Mouse (Mus musculus): Measurements from ENCODE around the gene Fmnl1. TPM values are rescaled to one million over a fixed set of nuclear protein-coding genes. Genes with fewer than 3 reads are reported as not detected.

The Fmnl1 gene
- polyA plus RNA-seq, 1 experiment, result 63.7 TPM

- DNase-seq, result no peak
- H3K27ac ChIP-seq (ENCODE audit: insufficient read depth, low read length), result no peak overlapping the region
- H3K4me1 ChIP-seq (ENCODE audit: control insufficient read depth, insufficient read depth, low read length), result peaks cover 19% of the 10 kb centered on the region
- 88% methylated on average over 11 of the region's 11 CpGs for WGBS
- no peak for TF ChIP-seq POLR2A (IDR thresholded peaks at IDR 0.05; ENCODE audit: borderline replicate concordance, insufficient read depth, low read length)
- TF ChIP-seq CTCF (IDR thresholded peaks at IDR 0.05; ENCODE audit: borderline replicate concordance, insufficient read depth, low read depth, low read length), result no peak
- no peaks in the 10 kb centered on the region for H3K27me3 ChIP-seq (ENCODE audit: control insufficient read depth, insufficient read depth, low read length)
- no peak overlapping the region for H3K4me3 ChIP-seq (replicated peaks; ENCODE audit: insufficient read depth, low read depth, low read length)
Measured at GRCm38 (mm10) chr11:103173771-103174344, 3.0 kb downstream of the Fmnl1 start.

- Histone ChIP-seq H3K27me3 (ENCODE audit: control insufficient read depth, insufficient read depth, low read length) (no peaks in the 10 kb centered on the region), H3K4me3 (replicated peaks; ENCODE audit: insufficient read depth, low read depth, low read length) (no peak overlapping the region), H3K27ac (ENCODE audit: insufficient read depth, low read length) (no peak overlapping the region), H3K4me1 (ENCODE audit: control insufficient read depth, insufficient read depth, low read length) (peaks cover 19% of the 10 kb centered on the region)
- 75% methylated on average over 5 of the region's 5 CpGs for WGBS
- TF ChIP-seq CTCF (IDR thresholded peaks at IDR 0.05; ENCODE audit: borderline replicate concordance, insufficient read depth, low read depth, low read length) (no peak), POLR2A (IDR thresholded peaks at IDR 0.05; ENCODE audit: borderline replicate concordance, insufficient read depth, low read length) (no peak)
- no peak for DNase-seq
Measured at GRCm38 (mm10) chr11:103174411-103174832, 3.5 kb downstream of the Fmnl1 start.

GRCm38 (mm10) chr11:103174891-103175391 lies 4.0 kb downstream of the Fmnl1 start:
- Histone ChIP-seq H3K4me1 (ENCODE audit: control insufficient read depth, insufficient read depth, low read length) (peaks cover 19% of the 10 kb centered on the region), H3K4me3 (replicated peaks; ENCODE audit: insufficient read depth, low read depth, low read length) (no peak overlapping the region), H3K27ac (ENCODE audit: insufficient read depth, low read length) (no peak overlapping the region), H3K27me3 (ENCODE audit: control insufficient read depth, insufficient read depth, low read length) (no peaks in the 10 kb centered on the region)
- TF ChIP-seq CTCF (IDR thresholded peaks at IDR 0.05; ENCODE audit: borderline replicate concordance, insufficient read depth, low read depth, low read length) (no peak), POLR2A (IDR thresholded peaks at IDR 0.05; ENCODE audit: borderline replicate concordance, insufficient read depth, low read length) (no peak)
- peak in 1 of 2 experiments; percentile 29 for DNase-seq
- 69% methylated on average over 8 of the region's 8 CpGs for WGBS

GRCm38 (mm10) chr11:103175688-103176442 lies 5.0 kb downstream of the Fmnl1 start:
- H3K27ac ChIP-seq (ENCODE audit: insufficient read depth, low read length), result no peak overlapping the region
- WGBS, result 70% methylated on average over 14 of the region's 14 CpGs
- no peak for DNase-seq

GRCm38 (mm10) chr11:103176510-103176909 lies 5.6 kb downstream of the Fmnl1 start:
- whole genome bisulfite sequencing, result 97% methylated on average over 1 of the region's 1 CpGs
- H3K27me3 ChIP-seq (ENCODE audit: control insufficient read depth, insufficient read depth, low read length), result no peaks in the 10 kb centered on the region
- no peak overlapping the region for H3K4me3 ChIP-seq (replicated peaks; ENCODE audit: insufficient read depth, low read depth, low read length)
- no peak overlapping the region for H3K27ac ChIP-seq (ENCODE audit: insufficient read depth, low read length)
- DNase-seq, result no peak
- peaks cover 19% of the 10 kb centered on the region for H3K4me1 ChIP-seq (ENCODE audit: control insufficient read depth, insufficient read depth, low read length)
- TF ChIP-seq POLR2A (IDR thresholded peaks at IDR 0.05; ENCODE audit: borderline replicate concordance, insufficient read depth, low read length) (no peak), CTCF (IDR thresholded peaks at IDR 0.05; ENCODE audit: borderline replicate concordance, insufficient read depth, low read depth, low read length) (no peak)

More at GRCm38 (mm10) chr11:103175688-103176442, 5.0 kb downstream of the Fmnl1 start:
- no peak overlapping the region for H3K4me3 ChIP-seq (replicated peaks; ENCODE audit: insufficient read depth, low read depth, low read length)
- H3K27me3 ChIP-seq (ENCODE audit: control insufficient read depth, insufficient read depth, low read length), result no peaks in the 10 kb centered on the region
- TF ChIP-seq POLR2A (IDR thresholded peaks at IDR 0.05; ENCODE audit: borderline replicate concordance, insufficient read depth, low read length) (no peak), CTCF (IDR thresholded peaks at IDR 0.05; ENCODE audit: borderline replicate concordance, insufficient read depth, low read depth, low read length) (no peak)
- H3K4me1 ChIP-seq (ENCODE audit: control insufficient read depth, insufficient read depth, low read length), result peaks cover 19% of the 10 kb centered on the region

- H3K27me3 ChIP-seq (ENCODE audit: control insufficient read depth, insufficient read depth, low read length), result no peaks in the 10 kb centered on the region
- no peak for DNase-seq
- no peak overlapping the region for H3K27ac ChIP-seq (ENCODE audit: insufficient read depth, low read length)
- TF ChIP-seq CTCF (IDR thresholded peaks at IDR 0.05; ENCODE audit: borderline replicate concordance, insufficient read depth, low read depth, low read length) (no peak), POLR2A (IDR thresholded peaks at IDR 0.05; ENCODE audit: borderline replicate concordance, insufficient read depth, low read length) (no peak)
- no peak overlapping the region for H3K4me3 ChIP-seq (replicated peaks; ENCODE audit: insufficient read depth, low read depth, low read length)
- 30% methylated on average over 5 of the region's 5 CpGs for WGBS
- H3K4me1 ChIP-seq (ENCODE audit: control insufficient read depth, insufficient read depth, low read length), result peaks cover 13% of the 10 kb centered on the region
Measured at GRCm38 (mm10) chr11:103177216-103177615, 6.3 kb downstream of the Fmnl1 start.

- TF ChIP-seq CTCF (IDR thresholded peaks at IDR 0.05; ENCODE audit: borderline replicate concordance, insufficient read depth, low read depth, low read length) (no peak), POLR2A (IDR thresholded peaks at IDR 0.05; ENCODE audit: borderline replicate concordance, insufficient read depth, low read length) (no peak)
- H3K4me1 ChIP-seq (ENCODE audit: control insufficient read depth, insufficient read depth, low read length), result peaks cover 8% of the 10 kb centered on the region
- 86% methylated on average over 15 of the region's 15 CpGs for WGBS
- no peak overlapping the region for H3K27ac ChIP-seq (ENCODE audit: insufficient read depth, low read length)
- H3K4me3 ChIP-seq (replicated peaks; ENCODE audit: insufficient read depth, low read depth, low read length), result no peak overlapping the region
- H3K27me3 ChIP-seq (ENCODE audit: control insufficient read depth, insufficient read depth, low read length), result no peaks in the 10 kb centered on the region
- DNase-seq, result no peak
Measured at GRCm38 (mm10) chr11:103177815-103178485, 7.0 kb downstream of the Fmnl1 start.

Measured in cerebellum, adult 2 months (tissue).